Mouse (Mus musculus): ENCODE measurements around the gene Arg1.

- TF ChIP-seq EP300 (IDR thresholded peaks at IDR 0.05; ENCODE audit: low read depth in 1 of 2, low read length in 2 of 2) (no peak), POLR2AphosphoS2 (IDR thresholded peaks at IDR 0.05; ENCODE audit: low read length) (no peak), NELFE (IDR thresholded peaks at IDR 0.05; ENCODE audit: low read depth, low read length) (no peak), CTCF (IDR thresholded peaks at IDR 0.05 in 2 of 3, conservative IDR thresholded peaks at IDR 0.05 in 1 of 3; ENCODE audit: control insufficient read depth in 1 of 3, insufficient read depth in 1 of 3, low read depth in 2 of 3, low read length in 3 of 3, poor library complexity in 1 of 3, severe bottlenecking in 1 of 3) (no peak), MYB (IDR thresholded peaks at IDR 0.05; ENCODE audit: low read depth, low read length) (no peak), JUND (IDR thresholded peaks at IDR 0.05; ENCODE audit: low read depth, low read length) (no peak), TAL1 (IDR thresholded peaks at IDR 0.05; ENCODE audit: low read length) (no peak), GATA1 (IDR thresholded peaks at IDR 0.05; ENCODE audit: low read depth, low read length) (no peak), SIN3A (IDR thresholded peaks at IDR 0.05; ENCODE audit: low read length) (no peak), USF1 (IDR thresholded peaks at IDR 0.05; ENCODE audit: low read depth, low read length) (no peak), UBTF (IDR thresholded peaks at IDR 0.05; ENCODE audit: borderline replicate concordance, insufficient read depth, low read depth, low read length) (no peak), HCFC1 (IDR thresholded peaks at IDR 0.05; ENCODE audit: low read depth, low read length) (no peak)
Observed at GRCm38 (mm10) chr10:24959043-24959916, 32.0 kb upstream of the Arg1 start.

All from MEL (cell line).